ENCODE assay signal across 21 mouse cellular contexts in genomic region chr19:44905316-44905715, GRCm38 (mm10). TPM values are rescaled to one million over a fixed set of nuclear protein-coding genes. Genes with fewer than 3 reads are reported as not detected.
DNase-seq lines count a peak whose midpoint lies in the region; ATAC-seq and TF ChIP-seq lines count a peak whose summit lies in the region.
"Had no signal": no experiment of that assay in that cellular context is flagged by ENCODE, and none has a peak within 500 bp of the region (broad histone marks: within the 10 kb centered on the region; RNA-seq: fewer than 3 reads in every experiment).

No protein-coding gene starts in this region.

- no peak overlapping the region for H3K9ac ChIP-seq in heart, embryonic 13.5 days
- H3K9ac ChIP-seq in kidney, embryonic 14.5 days (ENCODE audit: low read depth, low read length): no peak overlapping the region
- no peak overlapping the region for H3K9ac ChIP-seq in stomach, embryonic 14.5 days (replicated peaks; ENCODE audit: low read depth, low read length)
- H3K9ac ChIP-seq in stomach, postnatal 0 days (ENCODE audit: low read length): no peak overlapping the region
- H3K9ac ChIP-seq: embryonic facial prominence, embryonic 12.5 days; forebrain, embryonic 12.5 days; hindbrain, embryonic 15.5 days; midbrain, embryonic 15.5 days had no signal

- 42% methylated on average over 4 of the region's 4 CpGs for WGBS in heart, embryonic 13.5 days
- WGBS in kidney, embryonic 14.5 days: 28% methylated on average over 4 of the region's 4 CpGs
- WGBS in stomach, embryonic 14.5 days: 46% methylated on average over 4 of the region's 4 CpGs
- WGBS in stomach, postnatal 0 days: 53% methylated on average over 4 of the region's 4 CpGs

- no peak overlapping the region for H3K4me2 ChIP-seq in heart, embryonic 13.5 days
- no peak overlapping the region for H3K4me2 ChIP-seq in kidney, embryonic 14.5 days (replicated peaks; ENCODE audit: low read depth, low read length)
- H3K4me2 ChIP-seq in stomach, embryonic 14.5 days (replicated peaks; ENCODE audit: low read depth, low read length): no peak overlapping the region
- no peak overlapping the region for H3K4me2 ChIP-seq in stomach, postnatal 0 days (replicated peaks; ENCODE audit: low read depth)
- H3K4me2 ChIP-seq: embryonic facial prominence, embryonic 12.5 days; forebrain, embryonic 12.5 days; hindbrain, embryonic 15.5 days; midbrain, embryonic 15.5 days had no signal

- DNase-seq in embryo, embryonic 10.5 days (ENCODE audit: low spot score): peak; percentile 52
- no peak for DNase-seq in embryo, embryonic 9.5 days (ENCODE audit: extremely low spot score)
- DNase-seq in heart, adult 9 months (ENCODE audit: low spot score in 2 of 2): no peak
- DNase-seq in kidney, adult 9 months: no peak
- DNase-seq in stomach, postnatal 0 days (ENCODE audit: low spot score): no peak
- DNase-seq: adrenal gland, postnatal 14 days; cerebellum, adult 8-10 months; cerebellum, postnatal 36 days; heart, postnatal 4 days; kidney, adult 18-20 months; layer of hippocampus, adult 9-11 months; thymus, postnatal 36 days had no signal

- H3K4me3 ChIP-seq in heart, embryonic 13.5 days: no peak overlapping the region
- H3K4me3 ChIP-seq in kidney, embryonic 14.5 days (ENCODE audit: low read length): no peak overlapping the region
- no peak overlapping the region for H3K4me3 ChIP-seq in stomach, embryonic 14.5 days (ENCODE audit: low read depth, low read length)
- no peak overlapping the region for H3K4me3 ChIP-seq in stomach, postnatal 0 days (ENCODE audit: low read depth, low read length)
- H3K4me3 ChIP-seq: embryonic facial prominence, embryonic 12.5 days; forebrain, embryonic 12.5 days; hindbrain, embryonic 15.5 days; midbrain, embryonic 15.5 days had no signal

- TF ChIP-seq CTCF in stomach, postnatal 0 days (IDR thresholded peaks at IDR 0.05; ENCODE audit: low read depth): no peak

- H3K4me1 ChIP-seq in heart, embryonic 13.5 days: peaks cover 61% of the 10 kb centered on the region
- H3K4me1 ChIP-seq in kidney, embryonic 14.5 days (ENCODE audit: control insufficient read depth, insufficient read depth, low read length): peaks cover 70% of the 10 kb centered on the region
- peaks cover 44% of the 10 kb centered on the region for H3K4me1 ChIP-seq in stomach, embryonic 14.5 days (ENCODE audit: control insufficient read depth, insufficient read depth, low read length)
- peaks cover 5% of the 10 kb centered on the region; the same call in 1 of the 2 replicates for H3K4me1 ChIP-seq in stomach, postnatal 0 days (replicated peaks; ENCODE audit: control insufficient read depth, insufficient read depth)

- TF ChIP-seq EP300 in stomach, postnatal 0 days (optimal IDR thresholded peaks at IDR 0.05): no peak

- no peaks in the 10 kb centered on the region for H3K27me3 ChIP-seq in heart, embryonic 13.5 days (replicated peaks)
- H3K27me3 ChIP-seq in kidney, embryonic 14.5 days (ENCODE audit: control insufficient read depth, insufficient read depth, low read length): no peaks in the 10 kb centered on the region
- H3K27me3 ChIP-seq in stomach, embryonic 14.5 days (ENCODE audit: control insufficient read depth, insufficient read depth, low read length): no peaks in the 10 kb centered on the region
- no peaks in the 10 kb centered on the region for H3K27me3 ChIP-seq in stomach, postnatal 0 days (ENCODE audit: control insufficient read depth, insufficient read depth, low read length)
- H3K27me3 ChIP-seq: embryonic facial prominence, embryonic 12.5 days; hindbrain, embryonic 15.5 days; midbrain, embryonic 15.5 days had no signal

- no peak for ATAC-seq in heart, embryonic 13.5 days (ENCODE audit: extremely low read depth, insufficient number of reproducible peaks, low FRiP score, low TSS enrichment)
- no peak for ATAC-seq in kidney, embryonic 14.5 days (ENCODE audit: low FRiP score, low TSS enrichment)
- ATAC-seq in stomach, embryonic 14.5 days (ENCODE audit: insufficient number of reproducible peaks, insufficient read depth, low FRiP score, low read depth): no peak
- no peak for ATAC-seq in stomach, postnatal 0 days (ENCODE audit: low FRiP score, low TSS enrichment)
- ATAC-seq: lung, postnatal 0 days; midbrain, embryonic 15.5 days had no signal

- H3K27ac ChIP-seq in heart, embryonic 13.5 days (replicated peaks): 0 out of 2 replicates have a peak overlapping the region, but pooled peaks have one; percentile 36
- peak overlapping the region; percentile 71; the same call in 1 of the 2 replicates for H3K27ac ChIP-seq in kidney, embryonic 14.5 days (ENCODE audit: low read depth, low read length)
- H3K27ac ChIP-seq in stomach, embryonic 14.5 days (ENCODE audit: low read length): peak overlapping the region; percentile 86; the same call in 1 of the 2 replicates
- no peak overlapping the region for H3K27ac ChIP-seq in stomach, postnatal 0 days (replicated peaks)
- H3K27ac ChIP-seq: forebrain, embryonic 12.5 days; hindbrain, embryonic 15.5 days; macrophage; midbrain, embryonic 15.5 days had no signal

- H3K36me3 ChIP-seq in heart, embryonic 13.5 days: no peaks in the 10 kb centered on the region
- no peaks in the 10 kb centered on the region for H3K36me3 ChIP-seq in kidney, embryonic 14.5 days (ENCODE audit: control insufficient read depth, insufficient read depth, low read length)
- no peaks in the 10 kb centered on the region for H3K36me3 ChIP-seq in stomach, embryonic 14.5 days (ENCODE audit: control insufficient read depth, insufficient read depth, low read length)
- H3K36me3 ChIP-seq in stomach, postnatal 0 days (ENCODE audit: control insufficient read depth, insufficient read depth, low read length): no peaks in the 10 kb centered on the region
- H3K36me3 ChIP-seq: embryonic facial prominence, embryonic 12.5 days; forebrain, embryonic 12.5 days; hindbrain, embryonic 15.5 days; midbrain, embryonic 15.5 days had no signal

- H3K9me3 ChIP-seq in heart, embryonic 13.5 days: no peaks in the 10 kb centered on the region
- H3K9me3 ChIP-seq in kidney, embryonic 14.5 days (ENCODE audit: control insufficient read depth, low read length): no peaks in the 10 kb centered on the region
- no peaks in the 10 kb centered on the region for H3K9me3 ChIP-seq in stomach, embryonic 14.5 days (ENCODE audit: control insufficient read depth, low read depth, low read length)
- no peaks in the 10 kb centered on the region for H3K9me3 ChIP-seq in stomach, postnatal 0 days (ENCODE audit: control insufficient read depth, low read length)
- H3K9me3 ChIP-seq: embryonic facial prominence, embryonic 12.5 days; forebrain, embryonic 12.5 days; hindbrain, embryonic 15.5 days; midbrain, embryonic 15.5 days had no signal

RNA-seq across cellular contexts. Expression of gene Slf2, which starts 25.6 kb away (rescaled TPM):
- polyA plus RNA-seq in heart, embryonic 13.5 days (2015; fragmentation: Nextera tagmentation; extraction: Ambion mirVana): 27.2 and 29.7 TPM in 2 replicates
- 35.6 and 60.0 TPM in 2 replicates for polyA plus RNA-seq in kidney, embryonic 14.5 days (2014; fragmentation: Nextera tagmentation; extraction: Ambion mirVana)
- 56.5 and 56.7 TPM in 2 replicates for polyA plus RNA-seq in stomach, embryonic 14.5 days (2014; fragmentation: Nextera tagmentation; extraction: Ambion mirVana)
- polyA plus RNA-seq in stomach, postnatal 0 days (2015; fragmentation: Nextera tagmentation; extraction: Ambion mirVana): 9.3 and 9.8 TPM in 2 replicates
